Mouse (Mus musculus) frontal cortex, postnatal 14 days (tissue): Measurements from ENCODE around the gene Icos.

Experiments
- DNase-seq, 2 experiments: peaks; one replicate each; pipeline ENCODE4 v3.0.0; 2022; ENCODE audit warnings: low spot score in 2 of 2

Gene Icos

DNA sequence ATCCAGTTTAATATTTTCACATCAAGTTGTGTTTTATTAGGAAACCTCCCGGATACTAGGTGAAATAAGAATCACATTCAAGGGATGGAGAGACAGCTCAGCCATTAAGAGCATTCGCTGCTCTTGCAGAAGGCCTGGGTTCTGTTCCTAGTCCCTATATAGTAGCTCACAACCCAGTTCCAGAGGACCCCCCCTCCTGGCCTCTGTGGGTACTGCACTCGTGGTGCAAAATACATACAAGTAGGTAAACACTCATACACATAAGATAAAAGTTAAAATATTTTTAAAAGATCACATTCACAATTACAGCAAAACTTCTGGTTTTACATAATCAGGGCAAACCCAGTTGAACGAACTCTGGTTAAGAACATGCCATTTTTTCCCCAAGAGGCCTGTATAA is 15.6 kb upstream of the Icos start:
- DNase-seq = no peak

DNA sequence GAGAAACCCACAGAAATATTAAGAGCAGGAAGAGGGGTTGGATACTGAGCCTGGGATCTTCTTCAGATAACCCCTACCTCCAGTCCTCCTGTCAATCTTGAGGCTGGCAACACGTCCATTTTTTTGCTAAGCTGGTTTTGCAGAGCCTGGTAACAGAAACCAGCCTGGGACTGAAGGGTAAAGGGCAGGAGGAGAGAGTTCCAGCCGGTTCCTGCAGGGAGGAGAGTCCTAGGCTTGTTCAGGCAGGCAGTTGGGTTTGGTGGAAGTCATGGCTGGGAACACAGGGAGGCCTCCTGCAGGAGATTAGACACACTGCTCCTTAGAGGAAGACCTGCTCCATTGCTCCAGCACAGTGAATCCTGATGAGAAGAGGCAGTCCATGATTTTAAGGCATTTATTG is 10.2 kb upstream of the Icos start:
- no peak for DNase-seq

DNA sequence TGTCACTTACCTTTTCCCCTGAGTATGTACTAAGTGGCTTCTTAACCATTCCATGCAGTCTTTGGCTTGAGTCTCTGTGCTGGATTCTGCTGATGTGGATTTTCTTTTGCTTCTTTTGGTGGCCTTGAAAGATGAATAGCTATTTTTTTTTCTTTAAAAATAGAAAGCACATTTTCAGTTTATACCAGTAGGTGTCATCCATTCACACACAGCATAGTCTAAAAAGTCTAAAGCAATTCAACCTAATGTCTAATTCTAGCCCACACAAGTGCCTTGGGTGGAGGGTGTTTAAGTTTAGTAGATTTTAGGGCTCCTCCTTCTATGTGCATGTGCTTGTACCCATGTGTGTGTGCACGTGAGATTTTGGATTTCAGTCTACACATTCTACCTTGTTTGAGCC is 6.9 kb upstream of the Icos start:
- no peak for DNase-seq

DNA sequence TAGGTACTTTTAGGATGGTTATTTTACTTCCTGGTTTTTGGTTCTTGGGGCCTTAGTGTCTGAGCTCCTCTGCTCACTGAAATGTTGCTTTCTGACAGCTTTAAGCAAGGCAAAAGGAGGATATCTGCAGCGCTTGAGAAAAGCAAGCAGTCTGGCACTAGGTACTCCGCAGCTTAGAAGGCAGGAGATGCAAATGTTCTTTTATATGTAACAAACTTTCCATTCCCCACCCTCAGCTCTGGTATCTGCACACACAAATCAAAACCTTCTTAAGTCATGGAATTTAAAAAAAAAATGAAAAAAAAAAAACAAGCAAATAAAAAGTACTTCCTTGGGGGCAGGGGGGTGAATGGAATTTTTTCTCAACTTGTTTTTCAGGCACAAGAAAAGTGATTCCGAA is 3.5 kb upstream of the Icos start:
- DNase-seq = no peak

DNA sequence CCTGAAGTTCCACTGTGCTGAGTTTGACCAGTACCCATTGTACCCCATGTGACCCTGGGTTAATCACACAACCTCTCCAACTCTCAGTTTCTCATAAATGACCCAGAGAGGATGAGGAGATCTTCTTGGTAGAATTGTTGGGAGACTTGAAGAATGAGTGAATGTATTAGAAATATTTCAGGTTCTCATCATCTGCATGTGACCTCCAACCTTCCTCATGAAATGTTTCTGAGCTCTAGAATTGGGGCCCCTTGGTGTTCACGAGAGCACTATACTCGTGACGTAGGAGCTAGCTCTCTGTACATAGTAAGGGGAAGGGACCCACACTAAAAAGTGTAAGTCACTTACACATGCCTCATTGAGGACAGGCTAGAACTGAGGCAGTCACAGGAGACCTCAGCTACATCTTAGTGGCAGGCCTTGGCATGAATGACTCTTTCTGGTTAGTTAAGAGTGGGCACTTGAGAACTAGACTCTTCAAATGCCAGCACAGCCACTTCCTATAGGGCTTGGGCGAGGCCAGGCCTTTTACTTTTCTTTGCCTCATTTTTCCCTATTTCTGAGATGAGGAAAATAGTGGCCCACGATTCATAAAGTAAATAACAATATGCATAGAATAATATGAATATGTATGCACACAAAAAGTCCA is 2.0 kb upstream of the Icos start:
- DNase-seq = no peak

DNA sequence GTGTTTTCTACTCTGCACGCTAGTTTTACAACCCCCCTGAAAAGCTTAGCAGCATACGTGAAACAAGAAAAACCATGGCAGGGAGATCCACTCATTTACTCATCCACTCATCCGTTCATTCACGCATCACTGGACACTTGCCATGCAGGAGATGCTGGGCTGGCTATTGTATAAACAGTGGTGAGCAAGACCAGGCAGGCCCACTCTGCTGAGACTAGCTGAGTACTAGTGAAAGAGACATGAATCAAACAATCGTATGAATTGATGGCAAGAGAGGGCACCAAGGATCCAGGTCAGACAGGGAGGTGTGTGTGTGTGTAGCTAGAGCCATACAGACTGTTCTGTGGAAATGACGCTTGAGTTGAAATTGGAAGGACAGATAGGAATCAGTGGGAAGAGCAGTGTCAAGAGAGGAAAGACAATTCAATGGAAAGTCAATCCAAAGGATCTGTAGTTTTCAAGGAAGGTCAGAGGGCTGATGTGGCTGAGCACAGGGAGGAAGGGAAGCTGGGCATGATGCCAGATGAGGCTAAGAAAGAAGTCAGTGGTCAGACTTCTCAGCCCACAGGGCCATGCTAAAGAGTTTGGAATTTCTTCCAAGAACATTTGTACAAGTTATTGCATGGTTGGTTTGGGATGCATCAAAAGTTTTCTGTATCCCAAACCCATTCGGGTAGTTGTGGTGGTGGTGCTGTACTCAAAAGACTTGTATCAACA is 1.6 kb downstream of the Icos start:
- no peak for DNase-seq

DNA sequence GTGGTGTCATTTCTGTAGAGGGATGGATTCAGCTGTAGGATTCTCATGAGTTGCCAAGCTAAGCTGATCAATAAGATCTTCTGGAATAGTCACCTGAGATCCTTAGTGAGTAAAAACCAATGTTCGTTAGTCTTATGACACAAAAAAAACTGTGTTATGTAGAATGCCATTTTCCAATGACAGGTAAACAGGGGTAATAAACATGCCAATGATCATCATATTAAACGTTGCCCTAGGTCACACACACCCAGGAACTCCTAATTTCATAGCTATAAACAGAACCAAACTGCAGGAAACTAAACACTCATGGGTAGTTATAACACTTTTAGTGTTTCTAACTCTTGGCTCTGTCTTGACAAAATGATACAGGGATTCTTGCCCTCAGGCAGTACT is 2.1 kb downstream of the Icos start:
- no peak for DNase-seq

DNA sequence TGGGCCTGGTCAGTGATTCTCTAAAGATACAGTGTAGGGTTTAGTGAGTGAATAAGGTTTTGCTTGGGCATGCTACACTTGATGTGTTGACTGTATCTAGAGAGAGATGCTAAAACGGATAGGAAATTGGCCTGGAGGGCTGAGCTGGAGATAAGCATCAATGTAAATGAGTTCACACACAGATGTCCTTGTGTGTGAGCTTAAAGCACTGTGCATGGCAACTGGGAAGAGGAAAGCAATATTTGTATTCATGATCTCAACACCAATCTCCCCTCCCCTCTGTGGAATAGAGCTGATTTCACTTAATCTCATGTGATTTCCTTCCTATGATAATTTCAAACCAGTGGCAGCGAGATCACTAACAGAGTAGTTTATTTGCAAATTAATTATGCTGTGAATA is 7.3 kb downstream of the Icos start:
- DNase-seq = no peak

DNA sequence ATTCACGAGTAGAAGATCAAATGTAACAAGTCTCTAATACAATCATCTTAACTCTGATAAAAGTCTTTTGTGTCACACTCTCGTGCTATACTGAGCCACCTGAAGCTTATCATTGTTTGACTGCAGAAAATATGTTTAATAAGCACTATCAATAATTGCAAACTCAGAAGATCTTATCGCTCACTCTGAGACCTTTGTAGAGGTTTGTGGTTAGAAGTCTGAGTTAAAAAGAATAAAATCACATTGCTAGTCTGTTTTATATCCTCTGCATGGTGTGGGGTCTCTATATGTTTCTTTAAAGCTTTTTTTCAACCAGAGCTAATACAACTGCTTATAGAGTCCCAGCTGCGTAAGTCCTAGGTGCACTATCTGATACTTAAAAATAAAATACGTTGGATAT is 8.4 kb downstream of the Icos start:
- no peak for DNase-seq

DNA sequence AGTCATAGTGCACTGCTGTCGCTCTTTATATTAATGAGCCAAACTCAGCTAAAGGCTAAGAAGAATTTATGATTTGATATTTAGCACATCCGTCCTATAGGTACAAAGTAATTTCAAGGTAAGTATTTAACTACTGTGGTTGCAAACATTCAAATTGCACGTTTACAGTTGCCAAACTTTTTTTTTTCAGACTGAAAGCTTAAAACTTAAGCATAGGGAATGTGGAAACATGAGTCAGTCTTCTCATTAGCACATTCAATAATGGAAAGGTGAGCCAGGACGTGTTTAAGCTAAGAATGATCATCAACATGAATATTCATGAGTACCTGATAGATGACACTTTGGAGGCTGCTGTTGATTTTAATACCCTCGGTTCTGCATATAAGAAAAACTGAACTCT is 11.4 kb downstream of the Icos start:
- DNase-seq = no peak

DNA sequence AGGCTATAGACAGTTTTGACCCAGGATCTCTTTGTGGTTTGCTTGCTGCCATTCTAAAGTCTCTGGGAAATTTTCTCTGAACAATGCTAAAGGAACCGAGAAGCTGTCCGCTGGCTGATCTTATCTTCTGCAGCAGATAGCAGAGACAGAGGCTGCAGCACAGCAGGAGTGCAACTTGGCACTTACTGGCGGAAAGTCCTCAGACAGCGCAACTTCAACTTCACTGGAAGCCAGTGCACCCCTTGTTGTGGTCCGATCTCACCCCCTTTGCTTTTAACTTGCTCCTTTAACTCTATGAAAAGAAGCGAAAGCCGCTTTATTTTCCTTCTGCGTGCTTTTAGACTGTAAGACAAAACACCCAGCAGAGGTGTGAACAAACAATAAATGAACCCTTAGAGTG is 12.6 kb downstream of the Icos start:
- no peak for DNase-seq

DNA sequence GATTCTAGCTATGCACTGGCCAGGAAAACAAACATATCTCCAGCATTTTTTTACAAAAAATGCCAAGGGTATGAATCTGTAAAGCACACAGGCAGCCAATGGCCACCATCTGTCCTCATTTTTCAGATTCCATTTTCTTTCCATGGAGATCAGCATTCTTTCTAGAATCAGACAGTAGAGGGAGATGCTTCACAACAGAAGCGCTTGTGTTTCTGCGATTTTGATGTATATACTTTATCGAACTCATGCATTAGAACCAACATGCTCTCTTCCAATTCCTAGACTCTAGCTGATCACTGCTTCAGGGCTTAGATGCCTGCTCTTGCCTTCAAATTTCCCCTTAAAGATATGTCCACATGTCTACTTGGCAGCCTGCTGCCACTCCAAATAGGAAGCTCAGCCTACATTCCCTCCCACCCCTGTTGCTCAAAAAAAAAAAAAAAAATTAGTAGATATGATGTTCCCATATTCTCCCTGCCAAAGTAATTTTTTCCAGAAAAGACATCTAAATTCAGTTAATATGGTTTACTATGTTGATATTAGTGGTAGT is 20.4 kb downstream of the Icos start:
- DNase-seq = no peak

DNA sequence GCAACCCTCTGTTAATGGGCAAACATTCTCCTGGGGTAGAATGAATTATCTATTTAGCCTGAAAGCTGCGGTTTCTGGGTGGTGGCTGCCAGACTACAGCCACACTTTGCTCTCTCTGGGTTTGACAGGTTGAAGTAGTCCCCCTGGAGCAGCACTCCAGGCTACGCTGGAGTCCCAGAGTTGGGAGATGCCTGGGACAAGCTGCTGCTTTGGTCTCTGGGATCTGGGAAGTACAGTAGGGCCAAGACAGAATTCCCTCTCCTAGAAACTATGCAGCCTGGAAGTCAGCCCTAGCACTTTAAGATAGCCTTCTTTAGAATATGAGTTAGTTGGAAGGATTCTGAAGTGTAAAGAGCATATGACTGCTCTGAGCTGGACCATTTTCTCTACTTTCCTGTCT is 21.0 kb downstream of the Icos start:
- no peak for DNase-seq

DNA sequence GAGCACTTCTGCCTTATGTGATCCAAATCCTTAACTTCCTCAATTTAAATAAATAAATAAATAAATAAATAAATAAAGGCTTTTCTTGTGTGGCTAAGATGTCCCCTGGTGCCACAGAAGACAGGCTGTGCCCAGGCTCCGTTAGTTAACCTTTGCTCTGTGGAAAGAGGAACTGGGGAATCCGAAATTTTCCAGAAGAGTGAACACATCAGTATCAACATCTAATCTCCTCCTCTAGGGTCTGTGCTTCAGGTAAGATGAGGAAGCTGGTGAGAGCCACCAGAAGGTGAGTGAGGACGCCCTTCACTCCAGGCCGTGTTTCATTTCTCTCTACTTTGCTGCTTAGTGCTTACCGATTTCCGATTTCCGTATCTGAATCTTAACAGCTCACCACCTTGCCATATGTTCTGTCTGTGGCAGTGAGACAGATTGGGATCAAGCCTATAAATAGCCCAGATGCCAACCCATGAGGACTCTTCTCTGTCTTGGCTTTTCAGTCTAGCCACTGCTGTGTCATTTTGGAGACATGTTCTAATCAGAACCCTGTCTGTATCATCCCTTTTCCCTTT is 24.1 kb downstream of the Icos start:
- DNase-seq = no peak

DNA sequence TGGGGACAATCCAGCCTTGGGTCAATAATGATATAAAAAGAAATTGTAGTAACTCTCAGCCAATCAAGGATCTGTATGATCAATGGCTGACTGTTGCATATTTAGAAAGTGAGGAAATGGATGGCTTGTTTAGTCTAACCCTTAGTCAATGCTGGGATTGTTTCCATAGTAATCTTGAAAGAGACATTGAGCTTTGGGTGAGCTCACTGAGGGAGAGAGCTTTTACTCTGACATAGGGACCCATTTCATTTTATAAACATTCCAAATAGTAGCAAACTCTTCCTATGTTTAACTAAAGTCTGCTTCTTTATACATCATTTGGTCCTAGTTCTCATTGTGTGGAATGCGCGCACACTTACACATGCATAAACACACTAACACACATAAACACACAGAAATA is 28.5 kb downstream of the Icos start:
- no peak for DNase-seq

DNA sequence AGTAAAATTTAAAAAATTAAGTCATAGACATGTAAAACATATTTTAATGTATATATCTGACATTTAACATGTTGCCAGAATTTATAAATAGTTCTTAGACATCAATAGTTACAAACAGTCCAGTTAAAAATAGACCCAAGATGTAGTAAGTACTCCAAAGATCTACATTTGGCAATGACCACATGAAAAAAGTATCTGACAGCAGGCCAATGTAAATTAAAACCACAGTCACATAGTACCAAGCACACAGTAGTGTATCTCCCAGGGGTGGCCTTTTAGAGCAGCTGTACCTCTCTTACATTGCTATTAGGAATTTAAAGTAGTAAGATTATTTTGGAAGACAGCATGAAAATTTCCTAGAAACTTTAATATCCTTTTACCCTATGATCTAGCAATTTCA is 29.8 kb downstream of the Icos start:
- DNase-seq = no peak

DNA sequence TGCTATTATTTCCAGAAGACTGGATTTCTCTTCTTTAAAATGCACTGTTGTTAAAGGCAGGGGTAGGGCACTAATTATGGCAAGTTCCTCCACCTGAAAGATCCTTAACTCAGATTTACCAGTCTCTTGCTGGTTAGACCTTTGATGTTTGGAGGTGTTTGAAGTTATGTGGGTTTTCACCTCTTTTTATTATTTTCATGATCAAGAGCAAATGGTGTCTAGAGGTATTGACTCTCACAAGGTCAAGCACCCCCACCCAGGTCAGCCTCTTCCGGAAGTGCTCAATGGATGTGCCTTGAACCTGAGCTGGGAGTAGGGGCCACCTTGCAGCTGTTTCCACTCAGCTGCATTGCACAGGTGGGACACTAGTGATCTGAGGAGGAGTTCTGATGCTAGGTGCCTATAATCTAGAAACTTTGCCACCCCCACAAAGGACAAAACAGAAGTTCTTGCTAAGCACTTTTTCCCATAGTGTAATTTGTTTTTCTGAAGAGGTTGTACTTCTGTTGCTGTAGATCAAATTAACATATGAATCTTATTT is 38.9 kb downstream of the Icos start:
- DNase-seq = no peak

DNA sequence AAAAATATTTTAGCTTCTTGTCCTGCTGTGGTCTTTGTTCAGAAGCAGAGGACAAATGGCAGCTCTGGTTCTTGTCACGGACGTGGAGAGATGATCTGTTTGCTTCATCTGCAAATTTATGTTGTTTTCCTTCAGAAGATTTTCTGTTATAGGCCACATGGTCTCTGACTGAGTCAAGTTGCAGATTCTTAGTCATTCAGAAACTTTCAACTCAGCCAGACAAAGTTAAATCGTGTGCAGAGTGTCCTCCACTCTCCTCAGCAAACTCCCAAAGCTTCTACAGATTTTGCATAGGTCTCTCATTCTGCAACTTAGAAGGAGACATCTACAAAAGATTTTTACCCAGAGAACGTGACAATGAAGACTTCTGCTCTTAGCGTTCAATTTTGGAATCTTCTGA is 49.0 kb downstream of the Icos start:
- DNase-seq = no peak

DNA sequence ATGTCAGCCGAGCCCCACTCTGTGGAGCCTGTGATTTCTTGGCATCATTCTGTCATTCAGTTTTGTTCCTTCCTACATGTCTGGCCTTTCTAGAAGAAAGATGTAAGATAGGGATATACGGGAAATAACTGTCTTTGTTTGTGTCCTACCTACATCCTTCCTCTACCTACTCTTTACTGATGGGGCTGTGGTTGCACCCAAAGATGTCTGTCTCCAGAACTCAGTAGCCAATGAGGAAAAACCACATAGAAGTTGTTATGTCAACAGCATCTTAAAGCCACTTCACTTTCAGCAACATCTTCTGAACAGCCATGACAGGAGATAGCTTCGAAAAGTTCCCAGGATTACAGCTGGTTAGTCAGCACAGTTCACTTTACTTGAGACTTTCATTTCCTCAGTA is 49.8 kb downstream of the Icos start:
- no peak for DNase-seq

DNA sequence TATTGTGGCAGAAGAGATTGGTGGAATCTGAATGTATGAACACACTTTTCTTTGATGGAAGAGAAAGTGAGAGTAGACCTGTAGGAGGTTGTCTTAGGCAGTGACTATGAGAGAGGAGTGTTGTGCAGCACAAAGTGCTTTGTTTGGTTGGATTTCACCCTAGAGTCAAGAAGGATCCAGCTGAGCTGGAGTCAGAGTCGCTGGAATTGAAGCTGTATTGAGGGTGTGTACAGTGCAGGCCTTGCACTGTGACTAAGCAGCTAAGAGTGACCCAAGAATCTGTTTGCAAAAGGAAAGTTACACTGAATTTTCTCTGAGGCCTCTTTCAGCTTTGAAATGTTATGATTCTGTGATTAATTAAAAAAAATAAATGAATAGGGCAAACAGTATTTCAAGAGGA is 52.2 kb downstream of the Icos start:
- DNase-seq = no peak

DNA sequence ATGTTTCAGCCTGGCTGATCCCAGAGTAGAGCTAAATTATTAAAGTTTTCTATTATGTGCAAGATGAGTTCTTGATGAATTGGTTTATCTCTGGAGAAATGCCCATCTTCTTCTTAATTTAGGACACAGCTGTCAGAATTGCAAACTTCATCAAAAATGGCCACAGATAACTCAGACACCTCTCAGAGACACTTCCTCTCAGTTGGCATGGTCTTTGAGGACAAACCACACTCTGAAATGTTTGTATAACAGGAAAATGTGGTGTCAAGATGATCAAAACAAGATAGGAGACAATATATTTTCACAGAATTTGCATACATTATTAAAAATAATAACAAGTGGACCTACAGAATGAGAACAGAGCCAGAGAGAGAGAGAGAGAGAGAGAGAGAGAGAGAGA is 52.8 kb downstream of the Icos start:
- no peak for DNase-seq

DNA sequence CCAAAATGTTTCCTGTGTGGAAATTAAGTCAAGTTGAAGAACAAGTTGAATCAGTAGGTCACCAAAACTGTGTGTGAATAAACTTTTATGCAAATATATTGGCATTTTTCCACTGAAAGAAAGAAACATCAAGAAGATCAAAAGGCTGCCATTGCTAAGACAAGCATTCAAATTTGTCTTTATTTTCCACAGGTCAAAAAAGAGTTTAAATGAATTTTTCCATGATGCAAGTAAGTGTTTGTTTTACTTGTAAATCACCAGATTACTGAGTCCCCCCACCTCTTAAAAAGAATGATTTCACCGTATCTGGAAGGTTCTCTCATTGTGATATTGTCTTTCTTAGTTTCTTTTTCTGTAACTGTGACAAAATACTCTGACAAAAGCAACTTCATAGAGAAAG is 57.5 kb downstream of the Icos start:
- no peak for DNase-seq

DNA sequence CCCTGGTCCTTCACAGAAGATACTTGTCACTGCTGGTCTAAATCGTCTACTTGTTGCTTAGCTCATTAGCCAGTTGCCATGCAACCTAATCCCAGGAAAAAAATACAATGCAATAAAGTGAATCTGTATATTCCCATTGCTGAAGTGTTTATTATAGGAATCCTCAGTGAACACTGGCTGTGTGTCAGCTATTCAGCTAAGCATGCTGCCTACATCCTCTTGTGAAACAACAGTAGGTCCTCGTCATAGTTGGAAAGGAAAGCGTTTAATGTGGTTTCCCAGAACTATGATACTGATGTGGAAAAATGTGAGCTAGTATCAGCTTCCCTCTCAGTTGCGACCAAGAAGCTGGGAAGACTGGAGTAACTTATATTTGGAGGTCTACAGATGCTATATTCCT is 60.5 kb downstream of the Icos start:
- no peak for DNase-seq
